Mouse (Mus musculus) limb, embryonic 10.5 days (tissue): ENCODE measurements around the gene Mrgprg. TPM values are rescaled to one million over a fixed set of nuclear protein-coding genes. Genes with fewer than 3 reads are reported as not detected.

Source experiments
- DNase-seq: peaks from one replicate; pipeline ENCODE4 v3.0.0-alpha.2; 2017; ENCODE audit warnings: low spot score
- H3K27ac ChIP-seq: fragments of 300-500 bp; sonication (generic); 2 replicates; pipeline ENCODE4 v1.5.1; 2016; ENCODE audit warnings: mild to moderate bottlenecking
- H3K27me3 ChIP-seq: fragments of 300-500 bp; sonication (generic); 2 replicates; pipeline ENCODE4 v1.6.1; 2016; ENCODE audit warnings: low read depth, mild to moderate bottlenecking; ENCODE audit not compliant: poor library complexity, severe bottlenecking
- H3K36me3 ChIP-seq: fragments of 300-500 bp; sonication (generic); 2 replicates; pipeline ENCODE4 v1.6.1; 2016; ENCODE audit warnings: mild to moderate bottlenecking, moderate library complexity
- H3K4me1 ChIP-seq: fragments of 300-500 bp; sonication (generic); 2 replicates; pipeline ENCODE4 v1.6.1; 2016
- H3K4me3 ChIP-seq: fragments of 300-500 bp; sonication (generic); 2 replicates; pipeline ENCODE4 v1.5.1; 2016; ENCODE audit warnings: mild to moderate bottlenecking, moderate library complexity
- H3K9me3 ChIP-seq: fragments of 300-500 bp; sonication (generic); replicated peaks from 2 replicates; pipeline ENCODE4 v1.6.1; 2016; ENCODE audit warnings: mild to moderate bottlenecking
- WGBS: fragments of 180-500 bp; shearing (Covaris S2); methylation state at CpG from one replicate; pipeline ENCODE4 v1.1.7; 2016; 5-methylcytosine and 5-hydroxymethylcytosine counted together
- microRNA-seq: library from miRNA; unstranded; fragments of <30 nt; microRNA quantifications from one replicate; pipeline ENCODE4, GENCODE M21; 2017
- polyA plus RNA-seq: library from polyadenylated mRNA; unstranded; fragments of >200 nt; fragmentation: Nextera tagmentation; extraction: Ambion mirVana; gene quantifications from 2 replicates; pipeline ENCODE4 v1.2.1, GENCODE M21; 2016

Mrgprg gene
- polyA plus RNA-seq, 1 experiment from 2014 or later: not detected

GRCm38 (mm10) chr7:143717811-143718210 lies 49.0 kb downstream of the Mrgprg start:
- H3K9me3 ChIP-seq: no peaks in the 10 kb centered on the region
- H3K36me3 ChIP-seq: peaks cover 24% of the 10 kb centered on the region
- no peak overlapping the region for H3K27ac ChIP-seq
- no peak overlapping the region for H3K4me3 ChIP-seq
- DNase-seq: no peak
- H3K4me1 ChIP-seq: peaks cover 12% of the 10 kb centered on the region; the same call in 1 of the 2 replicates
- no peaks in the 10 kb centered on the region for H3K27me3 ChIP-seq
- WGBS: 71% methylated on average over 1 of the region's 1 CpGs

Small RNA genes within 50 kb of the gene (microRNA-seq; reads per million reads assigned to microRNA genes)
- not detected for gene Gm22064

Other genes with a start within 250 kb of the Mrgprg start
- gene Nap1l4, start 217.9 kb downstream of the Mrgprg start, polyA plus RNA-seq: 385 and 410 TPM in 2 replicates
- 79.2 and 88.3 TPM in 2 replicates for gene Cars, start 166.9 kb downstream of the Mrgprg start, polyA plus RNA-seq
- gene Tnfrsf26, start 138.3 kb downstream of the Mrgprg start, polyA plus RNA-seq: 0.09 and 0.20 TPM in 2 replicates
- gene Tnfrsf22, start 117.3 kb downstream of the Mrgprg start, polyA plus RNA-seq: 9.3 and 9.8 TPM in 2 replicates
- gene Tnfrsf23, start 81.1 kb downstream of the Mrgprg start, polyA plus RNA-seq: 0.25 TPM in 1 of 2 replicates, not detected in the other
- gene Osbpl5, start 10.0 kb downstream of the Mrgprg start, polyA plus RNA-seq: 12.3 and 19.9 TPM in 2 replicates
- gene Mrgpre, start 17.5 kb upstream of the Mrgprg start, polyA plus RNA-seq: 1.1 and 1.9 TPM in 2 replicates
- gene Nadsyn1, start 55.9 kb upstream of the Mrgprg start, polyA plus RNA-seq: 10.3 and 10.4 TPM in 2 replicates
- gene Dhcr7, start 56.2 kb upstream of the Mrgprg start, polyA plus RNA-seq: 69.7 and 70.5 TPM in 2 replicates
- not detected in 2 replicates for gene Gm498, start 99.8 kb upstream of the Mrgprg start, polyA plus RNA-seq
- gene Shank2, start 234.9 kb upstream of the Mrgprg start, polyA plus RNA-seq: 0.39 and 0.44 TPM in 2 replicates